Mouse (Mus musculus): ENCODE measurements around the gene Ndufa7.

DNA sequence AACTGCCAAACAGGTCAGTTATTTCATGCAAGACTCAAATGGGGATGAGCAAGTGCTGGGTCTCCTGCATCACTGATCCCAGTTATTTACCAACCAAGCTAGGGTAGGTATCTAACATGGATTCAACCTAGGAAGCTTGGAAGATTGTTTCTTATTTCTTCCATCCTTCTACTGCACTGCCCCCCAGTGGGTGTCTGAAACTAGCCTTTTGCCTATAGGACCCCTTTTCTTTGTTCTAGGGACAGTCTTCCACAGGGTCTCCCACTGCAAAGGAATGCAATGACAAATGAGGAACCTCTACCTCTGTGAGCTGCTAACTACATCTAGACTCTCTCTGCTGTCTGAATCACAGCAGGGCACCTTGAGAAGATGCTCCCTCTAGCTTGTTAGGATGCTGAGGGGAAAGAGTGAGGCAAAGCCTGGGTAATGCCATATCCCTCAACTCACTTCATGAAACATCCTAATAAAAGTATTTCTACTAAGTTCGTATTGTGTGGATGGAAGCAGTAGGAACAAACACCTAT, 1.9 kb upstream of the Ndufa7 start:
- TF ChIP-seq POLR2A (IDR thresholded peaks at IDR 0.05; ENCODE audit: extremely low read depth, insufficient read depth, low read length) (no peak), CTCF (IDR thresholded peaks at IDR 0.05; ENCODE audit: extremely low read depth, insufficient read depth, low read length) (no peak)

All from cortical plate, adult 2 months (tissue).